Mouse (Mus musculus) megakaryocyte, embryonic 14.5 days (primary cell): ENCODE data around the gene Galns.

Experiments
- FLI1 ChIP-seq: IDR thresholded peaks from 2 replicates; pipeline ENCODE4 v1.6.1; 2012; ENCODE audit warnings: low read length, inconsistent platforms, mixed read lengths
- GATA1 ChIP-seq: IDR thresholded peaks from 3 replicates; pipeline ENCODE4 v1.6.1; 2012; ENCODE audit warnings: mixed read lengths, low read length, inconsistent platforms, borderline replicate concordance

DNA sequence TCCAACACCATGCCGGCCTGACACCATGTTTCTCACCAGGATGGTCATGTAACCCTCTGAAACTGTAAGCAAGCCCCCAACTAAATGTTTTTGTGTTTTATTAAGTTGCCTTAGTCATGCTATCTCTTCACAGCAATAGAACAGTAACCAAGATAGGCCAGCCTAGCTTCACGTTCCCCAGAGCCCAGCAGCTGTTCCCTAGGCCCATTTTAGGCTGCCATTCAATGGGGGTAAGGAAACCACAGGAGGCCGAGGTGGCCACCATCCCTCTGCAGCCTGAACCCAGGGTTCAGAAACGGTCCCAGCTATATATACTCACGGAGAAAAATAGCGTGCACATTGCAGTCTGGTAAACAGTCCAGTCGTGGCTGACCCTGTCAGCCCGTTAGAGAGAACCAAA, 67.1 kb downstream of the Galns start:
- TF ChIP-seq FLI1 (no peak), GATA1 (no peak)
